Mouse (Mus musculus) midbrain, embryonic 12.5 days (tissue): ENCODE results near the gene Serinc1. TPM values are rescaled to one million over a fixed set of nuclear protein-coding genes. Genes with fewer than 3 reads are reported as not detected.

Source experiments
- ATAC-seq: fragments of 200-750 bp; cut with Nextera tagmentation; 2 replicates; pipeline ENCODE4 v1.8.0; 2017; ENCODE audit warnings: low read depth, moderate TSS enrichment, moderate library complexity; ENCODE audit not compliant: low FRiP score
- H3K27ac ChIP-seq: fragments of 300-500 bp; sonication (generic); replicated peaks from 2 replicates; pipeline ENCODE4 v1.5.1; 2016; ENCODE audit warnings: mild to moderate bottlenecking
- H3K27me3 ChIP-seq: fragments of 300-500 bp; sonication (generic); 2 replicates; pipeline ENCODE4 v1.6.1; 2016; ENCODE audit warnings: mild to moderate bottlenecking
- H3K36me3 ChIP-seq: fragments of 300-500 bp; sonication (generic); 2 replicates; pipeline ENCODE4 v1.6.1; 2016
- H3K4me1 ChIP-seq: fragments of 300-500 bp; sonication (generic); 2 replicates; pipeline ENCODE4 v1.6.1; 2016
- H3K4me2 ChIP-seq: fragments of 300-500 bp; sonication (generic); replicated peaks from 2 replicates; pipeline ENCODE4 v1.6.1; 2016; ENCODE audit warnings: mild to moderate bottlenecking, moderate library complexity
- H3K4me3 ChIP-seq: fragments of 300-500 bp; sonication (generic); 2 replicates; pipeline ENCODE4 v1.5.1; 2016; ENCODE audit warnings: mild to moderate bottlenecking
- H3K9ac ChIP-seq: fragments of 300-500 bp; sonication (generic); replicated peaks from 2 replicates; pipeline ENCODE4 v1.6.1; 2016; ENCODE audit warnings: mild to moderate bottlenecking, moderate library complexity
- H3K9me3 ChIP-seq: fragments of 300-500 bp; sonication (generic); 2 replicates; pipeline ENCODE4 v1.6.1; 2016; ENCODE audit warnings: mild to moderate bottlenecking
- WGBS: fragments of 180-500 bp; shearing (Covaris S2); methylation state at CpG from one replicate; pipeline ENCODE4 v1.1.7; 2016; 5-methylcytosine and 5-hydroxymethylcytosine counted together
- polyA plus RNA-seq: library from polyadenylated mRNA; unstranded; fragments of >200 nt; fragmentation: Nextera tagmentation; extraction: Ambion mirVana; gene quantifications from 2 replicates; pipeline ENCODE4 v1.2.1, GENCODE M21; 2016

Gene Serinc1
- polyA plus RNA-seq, 1 experiment from 2014 or later, result 252 TPM

GRCm38 (mm10) chr10:57531076-57531475 is 1.3 kb downstream of the Serinc1 start:
- H3K4me2 ChIP-seq, result peak overlapping the region; percentile 77
- no peaks in the 10 kb centered on the region for H3K27me3 ChIP-seq
- 77% methylated on average over 2 of the region's 2 CpGs for WGBS
- H3K9me3 ChIP-seq, result no peaks in the 10 kb centered on the region
- peaks cover 16% of the 10 kb centered on the region for H3K36me3 ChIP-seq
- no peak overlapping the region for H3K27ac ChIP-seq
- peaks cover 25% of the 10 kb centered on the region for H3K4me1 ChIP-seq
- no peak for ATAC-seq
- H3K9ac ChIP-seq, result peak overlapping the region; percentile 90
- H3K4me3 ChIP-seq, result peak overlapping the region; percentile 95

- ATAC-seq, result no peak
- Histone ChIP-seq H3K36me3 (peaks cover 47% of the 10 kb centered on the region), H3K9ac (no peak overlapping the region), H3K4me2 (no peak overlapping the region), H3K27me3 (no peaks in the 10 kb centered on the region), H3K4me3 (no peak overlapping the region), H3K4me1 (peaks cover 25% of the 10 kb centered on the region), H3K9me3 (0 out of 2 replicates have a peak, but pooled peaks cover 3% of the 10 kb centered on the region), H3K27ac (no peak overlapping the region)
- WGBS, result 96% methylated on average over 5 of the region's 5 CpGs
These were observed 5.9 kb downstream of the Serinc1 start for GRCm38 (mm10) chr10:57526469-57526868.

GRCm38 (mm10) chr10:57515278-57515677 is 17.1 kb downstream of the Serinc1 start:
- H3K4me2 ChIP-seq, result no peak overlapping the region
- no peak overlapping the region for H3K4me3 ChIP-seq
- peaks cover 75% of the 10 kb centered on the region for H3K36me3 ChIP-seq
- no peak overlapping the region for H3K9ac ChIP-seq
- ATAC-seq, result no peak
- H3K27ac ChIP-seq, result no peak overlapping the region
- H3K9me3 ChIP-seq, result no peaks in the 10 kb centered on the region
- WGBS, result 93% methylated on average over 1 of the region's 1 CpGs
- H3K4me1 ChIP-seq, result no peaks in the 10 kb centered on the region
- no peaks in the 10 kb centered on the region for H3K27me3 ChIP-seq

- no peak overlapping the region for H3K4me2 ChIP-seq
- no peak overlapping the region for H3K9ac ChIP-seq
- H3K27me3 ChIP-seq, result no peaks in the 10 kb centered on the region
- peaks cover 71% of the 10 kb centered on the region for H3K36me3 ChIP-seq
- H3K4me1 ChIP-seq, result no peaks in the 10 kb centered on the region
- H3K4me3 ChIP-seq, result no peak overlapping the region
- no peak for ATAC-seq
- no peaks in the 10 kb centered on the region for H3K9me3 ChIP-seq
- WGBS, result 95% methylated on average over 2 of the region's 2 CpGs
- H3K27ac ChIP-seq, result no peak overlapping the region
These were observed 17.7 kb downstream of the Serinc1 start for GRCm38 (mm10) chr10:57514616-57515015.

- H3K36me3 ChIP-seq, result peaks cover 36% of the 10 kb centered on the region
These were observed 32.7 kb downstream of the Serinc1 start for GRCm38 (mm10) chr10:57499414-57500156.

GRCm38 (mm10) chr10:57492050-57492449 is 40.3 kb downstream of the Serinc1 start:
- Histone ChIP-seq H3K9ac (no peak overlapping the region), H3K4me1 (peaks cover 13% of the 10 kb centered on the region), H3K36me3 (peaks cover 33% of the 10 kb centered on the region), H3K4me2 (no peak overlapping the region), H3K9me3 (peaks cover 8% of the 10 kb centered on the region; the same call in 1 of the 2 replicates), H3K27me3 (no peaks in the 10 kb centered on the region), H3K4me3 (no peak overlapping the region), H3K27ac (no peak overlapping the region)
- no peak for ATAC-seq
- WGBS, result 73% methylated on average over 2 of the region's 2 CpGs

More at GRCm38 (mm10) chr10:57499414-57500156, 32.7 kb downstream of the Serinc1 start:
- H3K9ac ChIP-seq, result no peak overlapping the region
- no peaks in the 10 kb centered on the region for H3K27me3 ChIP-seq
- WGBS, result 95% methylated on average over 9 of the region's 9 CpGs
- no peak overlapping the region for H3K4me2 ChIP-seq
- ATAC-seq, result no peak
- no peaks in the 10 kb centered on the region for H3K4me1 ChIP-seq
- no peak overlapping the region for H3K4me3 ChIP-seq
- H3K27ac ChIP-seq, result no peak overlapping the region
- no peaks in the 10 kb centered on the region for H3K9me3 ChIP-seq

- Histone ChIP-seq H3K4me2 (peak overlapping the region; percentile 64), H3K27ac (no peak overlapping the region), H3K27me3 (no peaks in the 10 kb centered on the region), H3K4me1 (peaks cover 13% of the 10 kb centered on the region), H3K9me3 (peaks cover 8% of the 10 kb centered on the region; the same call in 1 of the 2 replicates), H3K4me3 (peak overlapping the region; percentile 97), H3K9ac (no peak overlapping the region), H3K36me3 (peaks cover 17% of the 10 kb centered on the region)
- no peak for ATAC-seq
These were observed 43.7 kb downstream of the Serinc1 start for GRCm38 (mm10) chr10:57488591-57488990.

- Histone ChIP-seq H3K36me3 (peaks cover 13% of the 10 kb centered on the region), H3K9me3 (peaks cover 5% of the 10 kb centered on the region; the same call in 1 of the 2 replicates), H3K27ac (peak overlapping the region; percentile 99), H3K4me3 (peak overlapping the region; percentile 97), H3K4me2 (peak overlapping the region; percentile 64), H3K9ac (peak overlapping the region; percentile 97), H3K4me1 (peaks cover 13% of the 10 kb centered on the region), H3K27me3 (no peaks in the 10 kb centered on the region)
- ATAC-seq, result peak; percentile 42
- WGBS, result 0% methylated on average over 8 of the region's 8 CpGs
These were observed 45.1 kb downstream of the Serinc1 start for GRCm38 (mm10) chr10:57487201-57487600.

GRCm38 (mm10) chr10:57486542-57487071 is 45.7 kb downstream of the Serinc1 start:
- Histone ChIP-seq H3K36me3 (peaks cover 7% of the 10 kb centered on the region), H3K27me3 (no peaks in the 10 kb centered on the region), H3K9ac (peak overlapping the region; percentile 97), H3K4me1 (peaks cover 13% of the 10 kb centered on the region), H3K4me2 (peak overlapping the region; percentile 64), H3K27ac (peak overlapping the region; percentile 99), H3K4me3 (peak overlapping the region; percentile 97), H3K9me3 (no peaks in the 10 kb centered on the region)
- under 1% methylated on average over 65 of the region's 65 CpGs for WGBS
- peak; percentile 73 for ATAC-seq

GRCm38 (mm10) chr10:57485908-57486541 is 46.3 kb downstream of the Serinc1 start, which contains the start of gene Hsf2:
Hsf2 (plus strand) TSS chr10:57486385.
- peak; percentile 99 for ATAC-seq
- Histone ChIP-seq H3K9ac (peak within 1 kb of the TSS; percentile 97), H3K27ac (peak within 1 kb of the TSS; percentile 99), H3K36me3 (peaks cover 3% of the 10 kb centered on the region), H3K9me3 (no peaks in the 10 kb centered on the region), H3K4me2 (peak within 1 kb of the TSS; percentile 64), H3K27me3 (no peaks in the 10 kb centered on the region), H3K4me3 (peak within 1 kb of the TSS; percentile 97), H3K4me1 (peaks cover 13% of the 10 kb centered on the region)
- 1% methylated on average over 51 of the region's 52 CpGs for WGBS

GRCm38 (mm10) chr10:57484741-57485140 is 47.6 kb downstream of the Serinc1 start:
- Histone ChIP-seq H3K4me3 (no peak overlapping the region), H3K4me2 (no peak overlapping the region), H3K4me1 (peaks cover 10% of the 10 kb centered on the region), H3K9me3 (no peaks in the 10 kb centered on the region), H3K9ac (no peak overlapping the region), H3K36me3 (no peaks in the 10 kb centered on the region), H3K27me3 (no peaks in the 10 kb centered on the region), H3K27ac (no peak overlapping the region)
- WGBS, result 89% methylated on average over 3 of the region's 3 CpGs
- no peak for ATAC-seq

GRCm38 (mm10) chr10:57481717-57482116 is 50.6 kb downstream of the Serinc1 start:
- no peak overlapping the region for H3K4me3 ChIP-seq
- WGBS, result 9% methylated on average over 5 of the region's 5 CpGs
- no peak overlapping the region for H3K4me2 ChIP-seq
- H3K9me3 ChIP-seq, result no peaks in the 10 kb centered on the region
- H3K9ac ChIP-seq, result no peak overlapping the region
- H3K4me1 ChIP-seq, result no peaks in the 10 kb centered on the region
- no peaks in the 10 kb centered on the region for H3K27me3 ChIP-seq
- H3K36me3 ChIP-seq, result no peaks in the 10 kb centered on the region
- H3K27ac ChIP-seq, result no peak overlapping the region
- no peak for ATAC-seq
